Mouse (Mus musculus) embryonic fibroblast, embryonic 13.5 days (primary cell): ENCODE measurements around the gene Clec4e. TPM values are rescaled to one million over a fixed set of nuclear protein-coding genes. Genes with fewer than 3 reads are reported as not detected.
"Not testable (repeated sequence)": the region's sequence is repeated elsewhere in the genome, so short reads cannot be mapped to it uniquely, and the experiment has no call there.

ENCODE experiments used
- H3K27ac ChIP-seq: 2 replicates; pipeline ENCODE4 v1.5.1; 2012; ENCODE audit warnings: low read length, control low read depth, inconsistent platforms; ENCODE audit not compliant: insufficient read depth
- H3K4me1 ChIP-seq: 2 replicates; pipeline ENCODE4 v1.6.1; 2011; ENCODE audit warnings: low read length; ENCODE audit not compliant: control insufficient read depth, insufficient read depth
- H3K4me3 ChIP-seq: 2 replicates; pipeline ENCODE4 v1.5.1; 2011; ENCODE audit warnings: mild to moderate bottlenecking, control low read depth, low read length; ENCODE audit not compliant: insufficient read depth
- CTCF ChIP-seq: IDR thresholded peaks from 2 replicates; pipeline ENCODE4 v1.5.1; 2011; ENCODE audit warnings: mild to moderate bottlenecking, control low read depth, low read length, moderate library complexity, borderline replicate concordance; ENCODE audit not compliant: insufficient read depth
- POLR2A ChIP-seq: IDR thresholded peaks from 2 replicates; pipeline ENCODE4 v1.6.1; 2011; ENCODE audit warnings: low read depth, mild to moderate bottlenecking, control low read depth, low read length, moderate library complexity
- polyA plus RNA-seq: library from polyadenylated mRNA; stranded (reverse); fragments of >200 nt; gene quantifications from 2 replicates; pipeline ENCODE4 v1.2.4, GENCODE M21; 2011; ENCODE audit warnings: low read depth; ENCODE audit not compliant: missing spikeins, insufficient read length

The Clec4e gene
- polyA plus RNA-seq = not detected in 2 replicates

- no peak within 1 kb of the TSS for H3K4me3 ChIP-seq
- no peaks in the 10 kb centered on the region for H3K4me1 ChIP-seq
- no peak for TF ChIP-seq POLR2A
- no peak for TF ChIP-seq CTCF
- H3K27ac ChIP-seq = no peak within 1 kb of the TSS
Measured at GRCm38 (mm10) chr6:123289753-123290152, at the start of gene Clec4e. Gene Clec4e, minus strand, starts transcription at chr6:123289870.

GRCm38 (mm10) chr6:123332503-123332902 lies 42.8 kb upstream of the Clec4e start:
- H3K4me1 ChIP-seq = no peaks in the 10 kb centered on the region
- H3K4me3 ChIP-seq = no peak overlapping the region
- TF ChIP-seq POLR2A = no peak
- TF ChIP-seq CTCF = no peak
- H3K27ac ChIP-seq = no peak overlapping the region

GRCm38 (mm10) chr6:123308033-123308432 lies 18.4 kb upstream of the Clec4e start, which contains the start of gene Vmn2r19:
Gene Vmn2r19, plus strand, starts transcription at chr6:123308333.
- Histone ChIP-seq H3K4me1 (no peaks in the 10 kb centered on the region), H3K4me3 (no peak within 1 kb of the TSS), H3K27ac (no peak within 1 kb of the TSS)
- TF ChIP-seq POLR2A = no peak
- TF ChIP-seq CTCF = no peak

- not testable (repeated sequence) for H3K4me1 ChIP-seq, H3K4me3 ChIP-seq, H3K27ac ChIP-seq
Measured at GRCm38 (mm10) chr6:123306315-123306714, 16.6 kb upstream of the Clec4e start.

- no peak overlapping the region for H3K27ac ChIP-seq
- no peaks in the 10 kb centered on the region for H3K4me1 ChIP-seq
- no peak for TF ChIP-seq CTCF
- no peak for TF ChIP-seq POLR2A
- H3K4me3 ChIP-seq = no peak overlapping the region
Measured at GRCm38 (mm10) chr6:123296687-123297086, 7.0 kb upstream of the Clec4e start.

GRCm38 (mm10) chr6:123293509-123293908 lies 3.8 kb upstream of the Clec4e start:
- H3K4me1 ChIP-seq, H3K4me3 ChIP-seq, H3K27ac ChIP-seq: not testable (repeated sequence)

GRCm38 (mm10) chr6:123292751-123293400 lies 3.2 kb upstream of the Clec4e start:
- Histone ChIP-seq H3K27ac (no peak overlapping the region), H3K4me1 (no peaks in the 10 kb centered on the region), H3K4me3 (no peak overlapping the region)
- TF ChIP-seq CTCF (no peak), POLR2A (no peak)

- Histone ChIP-seq H3K4me1 (no peaks in the 10 kb centered on the region), H3K4me3 (no peak overlapping the region), H3K27ac (no peak overlapping the region)
- TF ChIP-seq POLR2A (no peak), CTCF (no peak)
Measured at GRCm38 (mm10) chr6:123288931-123289330, 739 bp downstream of the Clec4e start.

- TF ChIP-seq CTCF = no peak
- no peaks in the 10 kb centered on the region for H3K4me1 ChIP-seq
- H3K27ac ChIP-seq = no peak overlapping the region
- H3K4me3 ChIP-seq = no peak overlapping the region
Measured at GRCm38 (mm10) chr6:123286311-123286710, 3.4 kb downstream of the Clec4e start.

- Histone ChIP-seq H3K27ac (no peak overlapping the region), H3K4me3 (no peak overlapping the region), H3K4me1 (no peaks in the 10 kb centered on the region)
- no peak for TF ChIP-seq CTCF
- TF ChIP-seq POLR2A = no peak
Measured at GRCm38 (mm10) chr6:123279443-123279842, 10.2 kb downstream of the Clec4e start.

GRCm38 (mm10) chr6:123266945-123267344 lies 22.7 kb downstream of the Clec4e start:
- no peak overlapping the region for H3K27ac ChIP-seq
- no peak for TF ChIP-seq POLR2A
- H3K4me3 ChIP-seq = no peak overlapping the region
- no peaks in the 10 kb centered on the region for H3K4me1 ChIP-seq
